Mouse (Mus musculus) limb, embryonic 15.5 days (tissue): ENCODE data around the gene Coq8a. TPM values are rescaled to one million over a fixed set of nuclear protein-coding genes. Genes with fewer than 3 reads are reported as not detected.

Source experiments
- ATAC-seq: fragments of 200-750 bp; cut with Nextera tagmentation; 2 replicates; pipeline ENCODE4 v1.8.0; 2017; ENCODE audit warnings: low read depth, moderate TSS enrichment; ENCODE audit not compliant: insufficient number of reproducible peaks, low FRiP score, low TSS enrichment
- H3K27ac ChIP-seq: fragments of 300-500 bp; sonication (generic); 2 replicates; pipeline ENCODE4 v1.5.1; 2015; ENCODE audit warnings: moderate library complexity, mild to moderate bottlenecking, inconsistent platforms
- H3K27me3 ChIP-seq: fragments of 300-500 bp; sonication (generic); 2 replicates; pipeline ENCODE4 v1.6.1; 2015; ENCODE audit warnings: inconsistent platforms
- H3K36me3 ChIP-seq: fragments of 300-500 bp; sonication (generic); 2 replicates; pipeline ENCODE4 v1.6.1; 2015; ENCODE audit warnings: inconsistent platforms
- H3K4me1 ChIP-seq: fragments of 300-500 bp; sonication (generic); 2 replicates; pipeline ENCODE4 v1.6.1; 2015; ENCODE audit warnings: inconsistent platforms
- H3K4me2 ChIP-seq: fragments of 300-500 bp; sonication (generic); 2 replicates; pipeline ENCODE4 v1.6.1; 2015; ENCODE audit warnings: mild to moderate bottlenecking, inconsistent platforms
- H3K4me3 ChIP-seq: fragments of 300-500 bp; sonication (generic); 2 replicates; pipeline ENCODE4 v1.5.1; 2015; ENCODE audit warnings: mild to moderate bottlenecking, inconsistent platforms
- H3K9ac ChIP-seq: fragments of 300-500 bp; sonication (generic); 2 replicates; pipeline ENCODE4 v1.6.1; 2015; ENCODE audit warnings: inconsistent platforms
- H3K9me3 ChIP-seq: fragments of 300-500 bp; sonication (generic); 2 replicates; pipeline ENCODE4 v1.6.1; 2016; ENCODE audit warnings: inconsistent platforms
- WGBS: fragments of 180-500 bp; shearing (Covaris S2); methylation state at CpG from one replicate; pipeline ENCODE4 v1.1.7; 2015; 5-methylcytosine and 5-hydroxymethylcytosine counted together
- polyA plus RNA-seq: library from polyadenylated mRNA; unstranded; fragments of >200 nt; fragmentation: Nextera tagmentation; extraction: Ambion mirVana; gene quantifications from 2 replicates; pipeline ENCODE4 v1.2.1, GENCODE M21; 2015

Gene Coq8a
- polyA plus RNA-seq, 1 experiment from 2014 or later, result 9.6 TPM

- no peaks in the 10 kb centered on the region for H3K27me3 ChIP-seq
- 84% methylated on average over 6 of the region's 6 CpGs for WGBS
- no peak overlapping the region for H3K4me2 ChIP-seq
- H3K9me3 ChIP-seq, result no peaks in the 10 kb centered on the region
- no peak overlapping the region for H3K4me3 ChIP-seq
- no peak overlapping the region for H3K27ac ChIP-seq
- H3K4me1 ChIP-seq, result no peaks in the 10 kb centered on the region
- no peaks in the 10 kb centered on the region for H3K36me3 ChIP-seq
- no peak for ATAC-seq
- H3K9ac ChIP-seq, result no peak overlapping the region
Measured at GRCm38 (mm10) chr1:180183525-180184159, 15.8 kb downstream of the Coq8a start.

DNA sequence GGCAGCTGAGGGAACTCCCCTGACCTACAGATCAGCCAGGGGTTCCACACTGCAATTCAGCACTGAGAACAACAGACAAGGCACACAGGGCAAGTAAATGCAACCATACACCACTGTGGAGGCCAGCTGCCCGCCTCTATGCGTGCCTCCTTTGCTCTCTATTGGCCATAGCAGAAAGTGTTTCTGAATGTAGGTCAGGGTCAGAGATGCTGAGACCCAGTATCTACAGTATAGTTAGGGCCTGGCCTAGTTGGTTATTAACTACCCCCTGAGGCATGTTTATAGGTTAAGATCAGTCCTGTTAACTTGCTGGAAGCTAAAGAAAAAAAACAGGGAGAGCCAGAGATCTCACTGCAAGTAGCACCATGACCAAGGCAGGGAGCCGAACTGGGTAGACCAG is 16.7 kb downstream of the Coq8a start:
- H3K27ac ChIP-seq, result no peak overlapping the region
- no peaks in the 10 kb centered on the region for H3K4me1 ChIP-seq
- H3K4me3 ChIP-seq, result no peak overlapping the region
- H3K36me3 ChIP-seq, result no peaks in the 10 kb centered on the region
- 57% methylated on average over 3 of the region's 3 CpGs for WGBS
- no peak overlapping the region for H3K4me2 ChIP-seq
- no peak overlapping the region for H3K9ac ChIP-seq
- no peaks in the 10 kb centered on the region for H3K9me3 ChIP-seq
- no peak for ATAC-seq
- no peaks in the 10 kb centered on the region for H3K27me3 ChIP-seq

- WGBS, result 87% methylated on average over 9 of the region's 9 CpGs
- no peaks in the 10 kb centered on the region for H3K9me3 ChIP-seq
Measured at GRCm38 (mm10) chr1:180181966-180182319, 17.5 kb downstream of the Coq8a start.

DNA sequence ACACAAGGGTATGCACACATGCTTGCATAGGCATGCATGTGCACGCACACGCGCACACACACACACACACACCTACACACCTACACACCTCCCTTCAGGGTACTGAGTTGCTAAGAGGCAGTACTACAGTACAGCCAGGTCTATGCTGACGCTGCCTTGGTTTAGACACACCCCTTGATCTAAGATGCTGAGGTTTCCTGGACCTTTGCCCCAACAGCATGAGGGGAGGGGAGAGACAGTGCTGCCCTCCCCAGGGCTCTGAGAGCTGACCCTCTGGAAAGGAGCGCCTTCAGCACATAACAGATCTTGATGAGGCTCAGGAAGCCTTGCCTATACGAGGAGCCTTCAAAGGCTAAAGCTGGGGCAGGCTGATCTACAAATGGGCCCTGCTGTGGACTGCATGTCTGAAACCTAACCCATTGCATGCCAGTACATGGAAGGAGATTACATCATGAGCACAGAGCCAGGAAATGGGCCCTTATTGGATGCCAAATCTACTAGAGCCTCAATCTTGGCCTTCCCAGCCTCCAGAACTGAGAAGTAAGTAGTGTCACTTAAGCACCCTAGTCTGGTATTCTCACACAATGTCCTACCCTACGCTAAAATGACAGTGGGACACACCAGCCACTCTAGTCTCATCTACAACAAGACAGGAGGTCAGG is 18.0 kb downstream of the Coq8a start:
- Histone ChIP-seq H3K27me3 (no peaks in the 10 kb centered on the region), H3K9ac (no peak overlapping the region), H3K36me3 (no peaks in the 10 kb centered on the region), H3K4me1 (no peaks in the 10 kb centered on the region), H3K9me3 (no peaks in the 10 kb centered on the region), H3K27ac (no peak overlapping the region), H3K4me2 (no peak overlapping the region), H3K4me3 (no peak overlapping the region)
- no peak for ATAC-seq
- 85% methylated on average over 7 of the region's 7 CpGs for WGBS

More at GRCm38 (mm10) chr1:180181966-180182319, 17.5 kb downstream of the Coq8a start:
- H3K4me2 ChIP-seq, result no peak overlapping the region
- H3K4me3 ChIP-seq, result no peak overlapping the region
- no peaks in the 10 kb centered on the region for H3K27me3 ChIP-seq
- ATAC-seq, result no peak
- no peaks in the 10 kb centered on the region for H3K4me1 ChIP-seq
- no peak overlapping the region for H3K9ac ChIP-seq
- no peaks in the 10 kb centered on the region for H3K36me3 ChIP-seq
- H3K27ac ChIP-seq, result no peak overlapping the region

- no peaks in the 10 kb centered on the region for H3K9me3 ChIP-seq
- 79% methylated on average over 2 of the region's 2 CpGs for WGBS
- no peak overlapping the region for H3K4me3 ChIP-seq
- H3K9ac ChIP-seq, result no peak overlapping the region
- no peaks in the 10 kb centered on the region for H3K4me1 ChIP-seq
- no peak overlapping the region for H3K27ac ChIP-seq
- H3K36me3 ChIP-seq, result no peaks in the 10 kb centered on the region
- H3K4me2 ChIP-seq, result no peak overlapping the region
- H3K27me3 ChIP-seq, result no peaks in the 10 kb centered on the region
- no peak for ATAC-seq
Measured at GRCm38 (mm10) chr1:180179840-180180239, 19.6 kb downstream of the Coq8a start.

DNA sequence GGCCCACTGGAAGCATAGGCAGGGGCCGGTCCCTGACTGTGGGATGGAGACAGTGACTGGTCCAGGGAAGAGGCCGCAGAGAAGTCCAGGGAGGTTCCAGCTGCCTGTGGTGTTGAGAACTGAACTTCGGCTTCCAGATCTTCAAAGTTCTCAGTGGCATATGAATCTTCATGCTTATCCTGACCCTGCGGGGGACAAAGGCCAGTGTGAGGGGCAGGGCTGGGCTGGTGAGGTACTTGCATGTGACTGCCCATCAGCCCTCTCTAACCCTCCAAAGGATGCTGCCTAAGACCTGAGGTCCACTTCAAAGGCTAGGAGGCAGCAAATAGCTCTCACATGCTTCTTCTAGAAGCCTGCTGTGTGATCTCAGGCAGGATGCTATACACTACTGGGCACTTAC is 20.3 kb downstream of the Coq8a start:
- no peaks in the 10 kb centered on the region for H3K36me3 ChIP-seq
- H3K27ac ChIP-seq, result no peak overlapping the region
- H3K27me3 ChIP-seq, result no peaks in the 10 kb centered on the region
- ATAC-seq, result no peak
- H3K9ac ChIP-seq, result no peak overlapping the region
- H3K4me1 ChIP-seq, result no peaks in the 10 kb centered on the region
- no peaks in the 10 kb centered on the region for H3K9me3 ChIP-seq
- H3K4me3 ChIP-seq, result no peak overlapping the region
- no peak overlapping the region for H3K4me2 ChIP-seq
- WGBS, result 93% methylated on average over 4 of the region's 4 CpGs

- Histone ChIP-seq H3K36me3 (no peaks in the 10 kb centered on the region), H3K9ac (no peak overlapping the region), H3K4me2 (no peak overlapping the region), H3K4me3 (no peak overlapping the region), H3K9me3 (no peaks in the 10 kb centered on the region), H3K27me3 (no peaks in the 10 kb centered on the region), H3K4me1 (no peaks in the 10 kb centered on the region), H3K27ac (no peak overlapping the region)
- WGBS, result 87% methylated on average over 9 of the region's 9 CpGs
- ATAC-seq, result no peak
Measured at GRCm38 (mm10) chr1:180178340-180178739, 21.1 kb downstream of the Coq8a start.

DNA sequence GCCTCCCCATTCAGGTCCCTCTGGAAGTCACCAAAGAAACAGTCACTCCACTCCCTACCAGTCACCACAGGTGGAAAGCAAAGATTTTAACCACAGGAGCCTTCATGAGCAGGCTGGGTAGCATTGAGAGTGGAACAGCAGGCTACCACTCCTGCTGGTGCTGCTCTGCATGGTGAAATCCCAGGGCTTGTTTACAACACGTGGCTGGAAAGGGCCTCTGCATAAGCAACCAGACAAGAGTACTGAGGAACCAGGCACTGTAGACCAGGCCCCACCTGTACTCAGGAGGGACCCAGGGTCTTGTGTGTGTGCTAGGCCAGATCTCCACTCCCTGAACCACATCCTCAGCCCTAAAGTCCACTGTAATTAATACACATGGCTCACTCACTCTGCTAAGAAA is 22.6 kb downstream of the Coq8a start:
- Histone ChIP-seq H3K27ac (no peak overlapping the region), H3K4me3 (no peak overlapping the region), H3K9me3 (no peaks in the 10 kb centered on the region), H3K27me3 (no peaks in the 10 kb centered on the region), H3K4me2 (no peak overlapping the region), H3K36me3 (no peaks in the 10 kb centered on the region), H3K4me1 (no peaks in the 10 kb centered on the region), H3K9ac (no peak overlapping the region)
- WGBS, result 20% methylated on average over 1 of the region's 1 CpGs
- ATAC-seq, result no peak

DNA sequence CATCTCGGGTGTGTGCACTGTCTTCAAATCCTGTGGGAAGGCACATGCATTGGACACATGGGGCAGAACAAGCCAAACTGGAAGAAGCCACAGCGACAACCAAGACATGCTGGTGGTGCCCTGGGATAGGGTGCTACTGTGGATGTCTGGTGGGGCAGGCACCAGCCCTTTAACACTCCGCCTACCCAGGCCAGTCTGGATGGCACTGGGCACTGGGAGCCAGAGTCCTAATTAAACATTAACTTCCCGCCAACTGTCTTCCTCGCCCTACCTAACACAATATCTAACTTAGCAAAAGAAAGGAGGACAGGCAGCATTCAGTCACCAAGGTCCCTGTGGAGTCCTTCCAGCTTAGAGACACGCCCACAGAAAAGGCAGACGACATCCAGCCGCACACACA is 23.8 kb downstream of the Coq8a start:
- ATAC-seq, result no peak
- Histone ChIP-seq H3K9ac (no peak overlapping the region), H3K4me3 (no peak overlapping the region), H3K9me3 (no peaks in the 10 kb centered on the region), H3K27me3 (no peaks in the 10 kb centered on the region), H3K27ac (no peak overlapping the region), H3K4me1 (no peaks in the 10 kb centered on the region), H3K36me3 (no peaks in the 10 kb centered on the region), H3K4me2 (no peak overlapping the region)
- WGBS, result 60% methylated on average over 8 of the region's 8 CpGs

DNA sequence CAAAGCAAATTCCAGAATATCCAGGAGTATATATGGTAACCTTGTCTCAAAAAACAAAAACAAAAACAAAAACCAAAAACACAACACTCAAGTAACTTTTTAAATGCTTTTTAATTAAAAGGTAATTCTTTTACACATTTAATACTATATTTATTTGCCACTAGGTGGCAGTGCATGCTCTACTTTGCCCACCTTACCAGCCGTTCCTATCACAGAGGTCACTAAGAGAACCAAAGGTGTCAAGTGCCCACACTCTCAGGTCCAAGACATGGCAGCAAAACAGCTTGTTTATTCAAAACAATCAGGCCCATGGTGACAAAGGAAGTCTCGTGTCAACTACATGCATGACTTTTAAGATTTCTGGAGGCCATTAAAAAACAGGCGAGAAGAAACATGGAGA is 24.2 kb downstream of the Coq8a start:
- Histone ChIP-seq H3K27ac (no peak overlapping the region), H3K4me1 (no peaks in the 10 kb centered on the region), H3K36me3 (no peaks in the 10 kb centered on the region), H3K9ac (no peak overlapping the region), H3K4me2 (no peak overlapping the region), H3K27me3 (no peaks in the 10 kb centered on the region), H3K9me3 (no peaks in the 10 kb centered on the region), H3K4me3 (no peak overlapping the region)
- no peak for ATAC-seq
- WGBS, result 34% methylated on average over 3 of the region's 3 CpGs

- no peak overlapping the region for H3K27ac ChIP-seq
- H3K36me3 ChIP-seq, result no peaks in the 10 kb centered on the region
- no peak overlapping the region for H3K4me3 ChIP-seq
- no peak overlapping the region for H3K4me2 ChIP-seq
- no peaks in the 10 kb centered on the region for H3K27me3 ChIP-seq
- WGBS, result 65% methylated on average over 6 of the region's 6 CpGs
- no peaks in the 10 kb centered on the region for H3K4me1 ChIP-seq
- H3K9ac ChIP-seq, result no peak overlapping the region
- ATAC-seq, result no peak
- H3K9me3 ChIP-seq, result no peaks in the 10 kb centered on the region
Measured at GRCm38 (mm10) chr1:180174718-180175117, 24.7 kb downstream of the Coq8a start.

DNA sequence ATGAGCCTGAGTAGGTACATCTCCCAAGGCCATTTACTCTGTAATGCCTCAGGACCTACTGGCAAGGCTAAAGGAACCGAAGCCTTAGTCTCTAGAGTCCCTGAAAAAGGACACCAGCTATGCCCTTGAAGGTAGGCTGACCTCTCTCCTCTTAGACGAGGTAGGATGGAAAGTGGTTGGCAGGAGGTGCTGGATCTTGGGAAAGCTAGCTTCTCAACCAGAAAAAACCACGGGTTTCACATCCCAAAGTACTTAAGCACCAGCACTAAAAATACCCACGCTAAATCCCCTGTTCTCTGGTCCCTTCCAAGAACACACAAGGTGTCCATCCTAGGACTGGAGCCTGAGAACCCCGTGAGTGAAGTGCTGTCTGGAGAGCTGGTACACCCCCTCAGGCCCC is 26.4 kb downstream of the Coq8a start:
- no peak overlapping the region for H3K4me3 ChIP-seq
- no peak overlapping the region for H3K9ac ChIP-seq
- H3K4me2 ChIP-seq, result no peak overlapping the region
- H3K4me1 ChIP-seq, result no peaks in the 10 kb centered on the region
- no peaks in the 10 kb centered on the region for H3K36me3 ChIP-seq
- H3K9me3 ChIP-seq, result no peaks in the 10 kb centered on the region
- ATAC-seq, result no peak
- no peak overlapping the region for H3K27ac ChIP-seq
- no peaks in the 10 kb centered on the region for H3K27me3 ChIP-seq
- WGBS, result 80% methylated on average over 5 of the region's 5 CpGs

DNA sequence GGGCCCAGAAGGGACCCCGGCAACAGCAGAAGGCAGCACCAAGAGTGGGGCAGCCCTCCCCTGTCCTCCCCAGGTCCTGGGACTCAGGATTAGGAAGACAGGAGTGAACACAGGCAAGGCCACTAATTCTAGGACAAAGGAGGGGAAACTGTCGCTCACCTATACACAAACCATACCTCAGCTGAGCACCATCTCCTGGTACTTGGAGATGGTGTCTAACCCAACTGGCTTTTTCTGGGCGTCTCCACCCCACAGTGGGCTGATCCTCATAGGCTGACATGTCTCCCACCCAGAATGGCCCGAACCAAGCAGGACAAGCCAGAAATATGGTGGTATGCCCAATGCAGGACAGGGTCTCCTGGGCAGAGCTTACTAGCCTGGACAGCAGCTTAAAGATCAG is 26.8 kb downstream of the Coq8a start:
- Histone ChIP-seq H3K27me3 (no peaks in the 10 kb centered on the region), H3K4me2 (no peak overlapping the region), H3K4me1 (no peaks in the 10 kb centered on the region), H3K36me3 (no peaks in the 10 kb centered on the region), H3K4me3 (no peak overlapping the region), H3K27ac (no peak overlapping the region), H3K9me3 (no peaks in the 10 kb centered on the region), H3K9ac (no peak overlapping the region)
- ATAC-seq, result no peak
- 89% methylated on average over 4 of the region's 4 CpGs for WGBS
